Mouse (Mus musculus): ENCODE results near the gene Rpl11. TPM values are rescaled to one million over a fixed set of nuclear protein-coding genes. Genes with fewer than 3 reads are reported as not detected.
A peak's percentile ranks its signal among the peaks of the same experiment; 100 is the strongest.

Gene Rpl11
- polyA plus RNA-seq, 1 experiment from 2014 or later: 257 TPM

GRCm38 (mm10) chr4:136047626-136048025 lies 5.6 kb downstream of the Rpl11 start:
- peaks cover 78% of the 10 kb centered on the region for H3K36me3 ChIP-seq
- ATAC-seq (ENCODE audit: insufficient number of reproducible peaks, low FRiP score): no peak
- H3K9ac ChIP-seq: no peak overlapping the region

GRCm38 (mm10) chr4:136046888-136047287 lies 6.3 kb downstream of the Rpl11 start:
- Histone ChIP-seq H3K36me3 (peaks cover 73% of the 10 kb centered on the region), H3K9ac (no peak overlapping the region), H3K9me3 (replicated peaks) (no peaks in the 10 kb centered on the region), H3K27ac (ENCODE audit: poor library complexity, severe bottlenecking) (no peak overlapping the region), H3K27me3 (replicated peaks) (no peaks in the 10 kb centered on the region), H3K4me3 (no peak overlapping the region), H3K4me1 (replicated peaks) (peaks cover 14% of the 10 kb centered on the region), H3K4me2 (no peak overlapping the region)
- WGBS: 78% methylated on average over 6 of the region's 6 CpGs
- ATAC-seq (ENCODE audit: insufficient number of reproducible peaks, low FRiP score): no peak

More at GRCm38 (mm10) chr4:136047626-136048025, 5.6 kb downstream of the Rpl11 start:
- 60% methylated on average over 4 of the region's 4 CpGs for WGBS
- H3K27ac ChIP-seq (ENCODE audit: poor library complexity, severe bottlenecking): no peak overlapping the region
- H3K9me3 ChIP-seq (replicated peaks): no peaks in the 10 kb centered on the region
- H3K27me3 ChIP-seq (replicated peaks): no peaks in the 10 kb centered on the region
- no peak overlapping the region for H3K4me2 ChIP-seq
- H3K4me1 ChIP-seq (replicated peaks): peaks cover 18% of the 10 kb centered on the region
- H3K4me3 ChIP-seq: no peak overlapping the region

- peaks cover 55% of the 10 kb centered on the region for H3K36me3 ChIP-seq
- H3K4me3 ChIP-seq: no peak overlapping the region
- ATAC-seq (ENCODE audit: insufficient number of reproducible peaks, low FRiP score): no peak
- no peak overlapping the region for H3K4me2 ChIP-seq
- no peaks in the 10 kb centered on the region for H3K27me3 ChIP-seq (replicated peaks)
- H3K4me1 ChIP-seq (replicated peaks): no peaks in the 10 kb centered on the region
- WGBS: 88% methylated on average over 5 of the region's 5 CpGs
- H3K27ac ChIP-seq (ENCODE audit: poor library complexity, severe bottlenecking): no peak overlapping the region
- H3K9me3 ChIP-seq (replicated peaks): no peaks in the 10 kb centered on the region
- H3K9ac ChIP-seq: no peak overlapping the region
Measured at GRCm38 (mm10) chr4:136045091-136045490, 8.1 kb downstream of the Rpl11 start.

DNA sequence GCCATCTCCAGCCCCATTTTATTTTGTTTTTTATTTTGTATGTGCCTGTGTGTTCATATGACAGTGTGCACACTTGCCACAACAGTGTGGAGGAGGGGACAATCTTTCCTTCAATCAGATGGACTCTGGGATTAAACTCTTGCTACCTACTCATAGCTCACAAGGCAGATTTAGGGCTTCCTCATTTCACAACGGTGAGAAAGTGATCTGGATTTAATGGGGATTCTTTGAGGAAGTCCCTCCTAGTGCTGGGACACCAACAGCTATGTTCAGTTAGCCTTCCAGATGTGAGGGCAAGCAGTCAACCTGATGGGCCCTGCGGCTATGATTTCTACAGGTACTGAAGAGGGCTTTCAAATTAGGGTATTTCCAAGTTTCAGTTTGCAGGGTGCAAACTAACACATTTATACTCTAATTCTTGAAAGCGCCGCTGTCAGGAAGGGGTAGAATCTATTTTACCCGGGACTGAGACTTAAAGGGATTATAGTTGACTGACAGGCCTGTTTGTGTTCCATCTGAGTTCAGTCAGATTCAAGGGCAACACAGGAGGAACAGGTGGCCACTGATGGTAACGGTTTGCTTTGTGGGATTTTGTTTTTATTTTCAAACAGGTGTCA lies 9.3 kb downstream of the Rpl11 start:
- 84% methylated on average over 6 of the region's 6 CpGs for WGBS
- H3K4me3 ChIP-seq: no peak overlapping the region
- peaks cover 43% of the 10 kb centered on the region for H3K36me3 ChIP-seq
- no peaks in the 10 kb centered on the region for H3K9me3 ChIP-seq (replicated peaks)
- no peaks in the 10 kb centered on the region for H3K4me1 ChIP-seq (replicated peaks)
- no peak overlapping the region for H3K4me2 ChIP-seq
- no peak overlapping the region for H3K9ac ChIP-seq
- H3K27me3 ChIP-seq (replicated peaks): no peaks in the 10 kb centered on the region
- H3K27ac ChIP-seq (ENCODE audit: poor library complexity, severe bottlenecking): no peak overlapping the region
- ATAC-seq (ENCODE audit: insufficient number of reproducible peaks, low FRiP score): no peak

- no peaks in the 10 kb centered on the region for H3K27me3 ChIP-seq (replicated peaks)
- ATAC-seq (ENCODE audit: insufficient number of reproducible peaks, low FRiP score): no peak
- WGBS: 73% methylated on average over 4 of the region's 4 CpGs
- peaks cover 13% of the 10 kb centered on the region for H3K4me1 ChIP-seq (replicated peaks)
- no peak overlapping the region for H3K9ac ChIP-seq
- H3K9me3 ChIP-seq (replicated peaks): no peaks in the 10 kb centered on the region
- H3K27ac ChIP-seq (ENCODE audit: poor library complexity, severe bottlenecking): no peak overlapping the region
- H3K36me3 ChIP-seq: no peaks in the 10 kb centered on the region
- H3K4me3 ChIP-seq: no peak overlapping the region
- H3K4me2 ChIP-seq: no peak overlapping the region
Measured at GRCm38 (mm10) chr4:136035078-136035477, 18.1 kb downstream of the Rpl11 start.

- H3K4me2 ChIP-seq: no peak overlapping the region
- H3K4me3 ChIP-seq: no peak overlapping the region
- H3K27ac ChIP-seq (ENCODE audit: poor library complexity, severe bottlenecking): no peak overlapping the region
- peaks cover 13% of the 10 kb centered on the region for H3K4me1 ChIP-seq (replicated peaks)
- WGBS: 79% methylated on average over 1 of the region's 1 CpGs
- no peaks in the 10 kb centered on the region for H3K27me3 ChIP-seq (replicated peaks)
- no peaks in the 10 kb centered on the region for H3K9me3 ChIP-seq (replicated peaks)
- no peaks in the 10 kb centered on the region for H3K36me3 ChIP-seq
- no peak for ATAC-seq (ENCODE audit: insufficient number of reproducible peaks, low FRiP score)
- H3K9ac ChIP-seq: no peak overlapping the region
Measured at GRCm38 (mm10) chr4:136033231-136033630, 20.0 kb downstream of the Rpl11 start.

DNA sequence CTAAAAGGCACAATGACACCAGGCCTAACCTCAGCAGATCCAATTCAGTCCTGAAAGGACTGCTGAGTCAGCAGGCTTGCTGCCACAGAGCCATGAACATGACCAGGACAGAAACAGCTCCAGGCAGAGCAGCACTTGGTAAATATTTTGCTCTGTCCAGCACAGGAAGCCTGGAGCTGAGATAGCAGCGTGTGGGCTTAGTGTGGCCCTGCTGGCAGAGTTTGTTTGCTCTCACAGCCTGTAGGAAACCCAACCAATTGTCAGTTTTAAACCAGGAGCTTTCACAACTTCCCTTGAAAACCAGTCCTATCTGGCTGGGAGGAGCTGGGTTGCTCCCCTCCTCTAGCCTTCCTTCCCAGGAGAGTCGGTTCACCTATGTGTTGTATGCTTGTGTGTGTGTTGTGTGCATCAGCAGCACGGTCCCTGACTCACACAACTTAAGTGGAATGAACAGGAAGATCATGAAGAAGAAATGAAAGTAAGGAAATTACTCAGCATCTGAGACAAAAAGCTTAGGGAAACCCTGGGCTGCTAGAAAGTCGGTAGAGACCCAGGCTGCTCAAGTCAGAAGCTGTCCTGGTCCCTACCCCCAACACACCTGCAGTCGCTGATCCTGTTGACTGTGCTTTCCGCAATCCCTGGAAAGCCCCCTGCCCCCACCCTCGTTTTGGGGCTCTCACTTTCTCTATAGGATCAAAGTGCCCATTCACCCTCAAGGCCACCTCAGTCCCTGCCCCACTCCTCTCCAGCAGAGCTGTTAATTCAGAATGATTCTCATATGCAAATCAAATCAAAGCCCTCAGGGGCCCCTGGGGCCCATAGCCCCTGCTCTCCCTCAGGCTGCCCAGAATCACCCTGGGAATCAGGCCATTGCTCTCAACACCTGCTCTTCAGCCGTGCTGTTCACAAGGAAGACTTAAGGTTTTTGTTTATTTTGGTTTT lies 22.0 kb downstream of the Rpl11 start:
- peak; percentile 86 for ATAC-seq (ENCODE audit: insufficient number of reproducible peaks, low FRiP score)
- Histone ChIP-seq H3K36me3 (no peaks in the 10 kb centered on the region), H3K27me3 (replicated peaks) (no peaks in the 10 kb centered on the region), H3K4me3 (no peak overlapping the region), H3K9ac (peak overlapping the region; percentile 49; the same call in 1 of the 2 replicates), H3K4me2 (peak overlapping the region; percentile 36), H3K4me1 (replicated peaks) (peaks cover 13% of the 10 kb centered on the region), H3K27ac (ENCODE audit: poor library complexity, severe bottlenecking) (peak overlapping the region; percentile 81), H3K9me3 (replicated peaks) (no peaks in the 10 kb centered on the region)
- WGBS: 6% methylated on average over 8 of the region's 8 CpGs

GRCm38 (mm10) chr4:136028689-136029088 lies 24.5 kb downstream of the Rpl11 start:
- H3K27ac ChIP-seq (ENCODE audit: poor library complexity, severe bottlenecking): no peak overlapping the region
- H3K4me2 ChIP-seq: no peak overlapping the region
- no peak for ATAC-seq (ENCODE audit: insufficient number of reproducible peaks, low FRiP score)
- whole genome bisulfite sequencing: 72% methylated on average over 5 of the region's 5 CpGs
- no peak overlapping the region for H3K9ac ChIP-seq
- H3K4me3 ChIP-seq: no peak overlapping the region
- H3K9me3 ChIP-seq (replicated peaks): no peaks in the 10 kb centered on the region
- no peaks in the 10 kb centered on the region for H3K27me3 ChIP-seq (replicated peaks)
- no peaks in the 10 kb centered on the region for H3K36me3 ChIP-seq
- H3K4me1 ChIP-seq (replicated peaks): peaks cover 13% of the 10 kb centered on the region

DNA sequence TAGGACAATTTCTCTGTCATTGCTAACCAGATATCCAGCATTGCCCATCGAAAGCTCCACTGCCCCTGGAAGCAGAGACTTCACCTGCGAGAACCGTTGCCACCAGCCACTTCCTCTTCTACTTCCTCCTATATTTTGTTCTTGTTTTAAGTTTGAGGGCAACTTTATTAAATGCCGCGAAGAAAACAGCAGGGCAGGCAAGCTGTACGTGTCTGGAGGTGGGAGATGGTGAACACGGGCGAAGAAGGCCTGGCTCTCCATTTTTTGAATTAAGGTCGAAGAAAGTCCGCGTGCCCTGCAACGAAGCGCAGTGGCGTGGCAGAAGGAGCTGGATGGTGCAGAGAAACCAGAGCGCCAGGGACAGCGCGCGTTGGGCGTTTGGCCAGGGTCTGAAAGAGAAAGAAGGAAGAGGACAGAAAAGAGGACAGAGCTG lies 25.1 kb downstream of the Rpl11 start:
- 83% methylated on average over 19 of the region's 19 CpGs for WGBS
- H3K4me2 ChIP-seq: no peak overlapping the region

DNA sequence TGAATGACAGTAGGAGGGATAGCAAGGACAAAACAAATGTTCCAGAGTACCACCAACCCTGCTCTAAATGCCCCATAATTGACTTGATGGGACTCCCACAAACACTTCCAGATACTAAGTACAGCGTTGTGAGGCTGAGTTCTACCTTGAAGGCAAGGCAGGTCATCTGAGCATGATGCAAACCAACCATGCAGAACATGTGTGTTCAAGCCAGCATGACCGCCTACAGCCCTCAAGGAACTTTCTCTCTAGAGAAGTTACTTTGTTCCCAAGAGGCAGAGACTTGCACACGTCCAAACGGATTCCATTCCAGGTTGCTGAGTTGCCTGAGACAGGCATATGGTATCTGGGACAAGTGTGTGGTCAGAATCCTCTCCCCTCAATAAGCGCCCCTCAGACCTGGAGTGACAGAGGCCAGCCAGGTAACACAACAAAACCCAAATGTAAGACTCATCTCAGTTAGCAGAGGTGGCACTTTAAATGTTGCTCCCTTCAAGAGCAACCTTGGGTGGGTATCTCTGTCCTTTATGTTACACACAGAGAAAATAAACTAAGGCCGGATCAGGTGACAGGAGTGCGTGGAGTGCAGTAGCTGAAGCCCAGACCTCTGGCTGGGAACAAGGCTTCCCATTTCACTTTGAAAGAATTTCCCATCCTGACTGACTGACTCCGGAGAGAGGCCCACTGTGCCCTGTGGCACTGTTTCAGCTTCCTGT lies 25.7 kb downstream of the Rpl11 start:
- ATAC-seq (ENCODE audit: insufficient number of reproducible peaks, low FRiP score): no peak
- H3K4me1 ChIP-seq (replicated peaks): peaks cover 13% of the 10 kb centered on the region
- WGBS: 68% methylated on average over 8 of the region's 8 CpGs
- H3K9me3 ChIP-seq (replicated peaks): no peaks in the 10 kb centered on the region
- H3K36me3 ChIP-seq: no peaks in the 10 kb centered on the region
- no peak overlapping the region for H3K9ac ChIP-seq
- no peaks in the 10 kb centered on the region for H3K27me3 ChIP-seq (replicated peaks)
- H3K4me2 ChIP-seq: no peak overlapping the region
- H3K27ac ChIP-seq (ENCODE audit: poor library complexity, severe bottlenecking): no peak overlapping the region
- no peak overlapping the region for H3K4me3 ChIP-seq

More for the DNA sequence above, 25.1 kb downstream of the Rpl11 start:
- Histone ChIP-seq H3K36me3 (no peaks in the 10 kb centered on the region), H3K9ac (no peak overlapping the region), H3K9me3 (replicated peaks) (no peaks in the 10 kb centered on the region), H3K4me3 (no peak overlapping the region), H3K27ac (ENCODE audit: poor library complexity, severe bottlenecking) (no peak overlapping the region), H3K27me3 (replicated peaks) (no peaks in the 10 kb centered on the region), H3K4me1 (replicated peaks) (peaks cover 13% of the 10 kb centered on the region)
- no peak for ATAC-seq (ENCODE audit: insufficient number of reproducible peaks, low FRiP score)

GRCm38 (mm10) chr4:136025350-136025749 lies 27.9 kb downstream of the Rpl11 start:
- Histone ChIP-seq H3K9me3 (replicated peaks) (no peaks in the 10 kb centered on the region), H3K27ac (ENCODE audit: poor library complexity, severe bottlenecking) (no peak overlapping the region), H3K4me1 (replicated peaks) (peaks cover 4% of the 10 kb centered on the region; the same call in 1 of the 2 replicates), H3K4me2 (no peak overlapping the region), H3K27me3 (replicated peaks) (no peaks in the 10 kb centered on the region), H3K36me3 (no peaks in the 10 kb centered on the region), H3K4me3 (no peak overlapping the region), H3K9ac (no peak overlapping the region)
- ATAC-seq (ENCODE audit: insufficient number of reproducible peaks, low FRiP score): no peak
- 61% methylated on average over 1 of the region's 1 CpGs for WGBS

Measured in heart, embryonic 12.5 days (tissue).